Mouse (Mus musculus): ENCODE results near the gene Hmgb1. TPM values are rescaled to one million over a fixed set of nuclear protein-coding genes. Genes with fewer than 3 reads are reported as not detected.

The Hmgb1 gene
- polyA plus RNA-seq, 1 experiment from 2014 or later: 2,416 TPM

- DNase-seq (ENCODE audit: low spot score) (no peak), ATAC-seq (ENCODE audit: insufficient number of reproducible peaks, low FRiP score, low TSS enrichment, low read depth) (no peak)
- Histone ChIP-seq H3K27me3 (ENCODE audit: control insufficient read depth, insufficient read depth, low read length) (no peaks in the 10 kb centered on the region), H3K9ac (ENCODE audit: low read length) (no peak overlapping the region), H3K27ac (replicated peaks; ENCODE audit: low read depth, low read length) (no peak overlapping the region), H3K9me3 (ENCODE audit: control insufficient read depth, low read length) (no peaks in the 10 kb centered on the region), H3K36me3 (ENCODE audit: control insufficient read depth, insufficient read depth, low read length) (no peaks in the 10 kb centered on the region), H3K4me3 (ENCODE audit: low read depth, low read length) (no peak overlapping the region), H3K4me1 (ENCODE audit: control insufficient read depth, insufficient read depth, low read length) (no peaks in the 10 kb centered on the region), H3K4me2 (ENCODE audit: low read depth, severe bottlenecking) (no peak overlapping the region)
- 87% methylated on average over 2 of the region's 2 CpGs for WGBS
These were observed 16.2 kb downstream of the Hmgb1 start for GRCm38 (mm10) chr5:149168051-149168450.

GRCm38 (mm10) chr5:149166011-149166410 lies 18.3 kb downstream of the Hmgb1 start:
- H3K4me2 ChIP-seq (ENCODE audit: low read depth, severe bottlenecking): no peak overlapping the region
- 90% methylated on average over 10 of the region's 10 CpGs for WGBS

GRCm38 (mm10) chr5:149164881-149165280 lies 19.4 kb downstream of the Hmgb1 start:
- Histone ChIP-seq H3K27me3 (ENCODE audit: control insufficient read depth, insufficient read depth, low read length) (no peaks in the 10 kb centered on the region), H3K36me3 (ENCODE audit: control insufficient read depth, insufficient read depth, low read length) (no peaks in the 10 kb centered on the region), H3K4me1 (ENCODE audit: control insufficient read depth, insufficient read depth, low read length) (no peaks in the 10 kb centered on the region), H3K4me2 (ENCODE audit: low read depth, severe bottlenecking) (no peak overlapping the region), H3K4me3 (ENCODE audit: low read depth, low read length) (no peak overlapping the region), H3K27ac (replicated peaks; ENCODE audit: low read depth, low read length) (no peak overlapping the region), H3K9me3 (ENCODE audit: control insufficient read depth, low read length) (no peaks in the 10 kb centered on the region), H3K9ac (ENCODE audit: low read length) (no peak overlapping the region)
- DNase-seq (ENCODE audit: low spot score): no peak
- no peak for ATAC-seq (ENCODE audit: insufficient number of reproducible peaks, low FRiP score, low TSS enrichment, low read depth)
- WGBS: 64% methylated on average over 7 of the region's 7 CpGs

More at GRCm38 (mm10) chr5:149166011-149166410, 18.3 kb downstream of the Hmgb1 start:
- no peak overlapping the region for H3K27ac ChIP-seq (replicated peaks; ENCODE audit: low read depth, low read length)
- H3K9ac ChIP-seq (ENCODE audit: low read length): no peak overlapping the region
- DNase-seq (ENCODE audit: low spot score) (no peak), ATAC-seq (ENCODE audit: insufficient number of reproducible peaks, low FRiP score, low TSS enrichment, low read depth) (no peak)
- no peaks in the 10 kb centered on the region for H3K9me3 ChIP-seq (ENCODE audit: control insufficient read depth, low read length)
- H3K27me3 ChIP-seq (ENCODE audit: control insufficient read depth, insufficient read depth, low read length): no peaks in the 10 kb centered on the region
- no peaks in the 10 kb centered on the region for H3K4me1 ChIP-seq (ENCODE audit: control insufficient read depth, insufficient read depth, low read length)
- H3K4me3 ChIP-seq (ENCODE audit: low read depth, low read length): no peak overlapping the region
- no peaks in the 10 kb centered on the region for H3K36me3 ChIP-seq (ENCODE audit: control insufficient read depth, insufficient read depth, low read length)

- Histone ChIP-seq H3K9me3 (ENCODE audit: control insufficient read depth, low read length) (no peaks in the 10 kb centered on the region), H3K36me3 (ENCODE audit: control insufficient read depth, insufficient read depth, low read length) (no peaks in the 10 kb centered on the region), H3K27ac (replicated peaks; ENCODE audit: low read depth, low read length) (no peak overlapping the region), H3K4me1 (ENCODE audit: control insufficient read depth, insufficient read depth, low read length) (no peaks in the 10 kb centered on the region), H3K27me3 (ENCODE audit: control insufficient read depth, insufficient read depth, low read length) (no peaks in the 10 kb centered on the region), H3K4me2 (ENCODE audit: low read depth, severe bottlenecking) (no peak overlapping the region), H3K9ac (ENCODE audit: low read length) (no peak overlapping the region), H3K4me3 (ENCODE audit: low read depth, low read length) (no peak overlapping the region)
- 85% methylated on average over 7 of the region's 7 CpGs for WGBS
- ATAC-seq (ENCODE audit: insufficient number of reproducible peaks, low FRiP score, low TSS enrichment, low read depth) (no peak), DNase-seq (ENCODE audit: low spot score) (no peak)
These were observed 21.4 kb downstream of the Hmgb1 start for GRCm38 (mm10) chr5:149162890-149163289.

GRCm38 (mm10) chr5:149160469-149160868 lies 23.8 kb downstream of the Hmgb1 start:
- 85% methylated on average over 4 of the region's 4 CpGs for WGBS
- no peaks in the 10 kb centered on the region for H3K27me3 ChIP-seq (ENCODE audit: control insufficient read depth, insufficient read depth, low read length)
- ATAC-seq (ENCODE audit: insufficient number of reproducible peaks, low FRiP score, low TSS enrichment, low read depth): no peak

GRCm38 (mm10) chr5:149159021-149159420 lies 25.3 kb downstream of the Hmgb1 start:
- no peaks in the 10 kb centered on the region for H3K36me3 ChIP-seq (ENCODE audit: control insufficient read depth, insufficient read depth, low read length)
- H3K9me3 ChIP-seq (ENCODE audit: control insufficient read depth, low read length): no peaks in the 10 kb centered on the region
- H3K27me3 ChIP-seq (ENCODE audit: control insufficient read depth, insufficient read depth, low read length): no peaks in the 10 kb centered on the region
- no peak overlapping the region for H3K9ac ChIP-seq (ENCODE audit: low read length)
- H3K4me2 ChIP-seq (ENCODE audit: low read depth, severe bottlenecking): no peak overlapping the region
- ATAC-seq (ENCODE audit: insufficient number of reproducible peaks, low FRiP score, low TSS enrichment, low read depth) (no peak), DNase-seq (ENCODE audit: low spot score) (no peak)
- 90% methylated on average over 6 of the region's 6 CpGs for WGBS
- H3K27ac ChIP-seq (replicated peaks; ENCODE audit: low read depth, low read length): no peak overlapping the region
- no peak overlapping the region for H3K4me3 ChIP-seq (ENCODE audit: low read depth, low read length)
- no peaks in the 10 kb centered on the region for H3K4me1 ChIP-seq (ENCODE audit: control insufficient read depth, insufficient read depth, low read length)

More at GRCm38 (mm10) chr5:149160469-149160868, 23.8 kb downstream of the Hmgb1 start:
- no peaks in the 10 kb centered on the region for H3K36me3 ChIP-seq (ENCODE audit: control insufficient read depth, insufficient read depth, low read length)
- no peak overlapping the region for H3K9ac ChIP-seq (ENCODE audit: low read length)
- no peak overlapping the region for H3K4me2 ChIP-seq (ENCODE audit: low read depth, severe bottlenecking)
- H3K4me3 ChIP-seq (ENCODE audit: low read depth, low read length): no peak overlapping the region
- H3K27ac ChIP-seq (replicated peaks; ENCODE audit: low read depth, low read length): no peak overlapping the region
- H3K4me1 ChIP-seq (ENCODE audit: control insufficient read depth, insufficient read depth, low read length): no peaks in the 10 kb centered on the region
- no peak for DNase-seq (ENCODE audit: low spot score)
- H3K9me3 ChIP-seq (ENCODE audit: control insufficient read depth, low read length): no peaks in the 10 kb centered on the region

- H3K4me1 ChIP-seq (ENCODE audit: control insufficient read depth, insufficient read depth, low read length): 0 out of 2 replicates have a peak, but pooled peaks cover 2% of the 10 kb centered on the region
- H3K4me3 ChIP-seq (ENCODE audit: low read depth, low read length): no peak overlapping the region
- H3K27ac ChIP-seq (replicated peaks; ENCODE audit: low read depth, low read length): no peak overlapping the region
- WGBS: 92% methylated on average over 18 of the region's 18 CpGs
- no peaks in the 10 kb centered on the region for H3K27me3 ChIP-seq (ENCODE audit: control insufficient read depth, insufficient read depth, low read length)
- H3K9ac ChIP-seq (ENCODE audit: low read length): no peak overlapping the region
- no peak for DNase-seq (ENCODE audit: low spot score)
- no peaks in the 10 kb centered on the region for H3K9me3 ChIP-seq (ENCODE audit: control insufficient read depth, low read length)
- no peak overlapping the region for H3K4me2 ChIP-seq (ENCODE audit: low read depth, severe bottlenecking)
- ATAC-seq (ENCODE audit: insufficient number of reproducible peaks, low FRiP score, low TSS enrichment, low read depth): no peak
- no peaks in the 10 kb centered on the region for H3K36me3 ChIP-seq (ENCODE audit: control insufficient read depth, insufficient read depth, low read length)
These were observed 27.3 kb downstream of the Hmgb1 start for GRCm38 (mm10) chr5:149156886-149157563.

- Histone ChIP-seq H3K36me3 (ENCODE audit: control insufficient read depth, insufficient read depth, low read length) (no peaks in the 10 kb centered on the region), H3K27me3 (ENCODE audit: control insufficient read depth, insufficient read depth, low read length) (no peaks in the 10 kb centered on the region), H3K4me3 (ENCODE audit: low read depth, low read length) (no peak overlapping the region), H3K4me2 (ENCODE audit: low read depth, severe bottlenecking) (no peak overlapping the region), H3K9ac (ENCODE audit: low read length) (0 out of 2 replicates have a peak overlapping the region, but pooled peaks have one; percentile 14), H3K9me3 (ENCODE audit: control insufficient read depth, low read length) (no peaks in the 10 kb centered on the region), H3K4me1 (ENCODE audit: control insufficient read depth, insufficient read depth, low read length) (0 out of 2 replicates have a peak, but pooled peaks cover 2% of the 10 kb centered on the region), H3K27ac (replicated peaks; ENCODE audit: low read depth, low read length) (no peak overlapping the region)
- DNase-seq (ENCODE audit: low spot score) (no peak), ATAC-seq (ENCODE audit: insufficient number of reproducible peaks, low FRiP score, low TSS enrichment, low read depth) (no peak)
- WGBS: 77% methylated on average over 12 of the region's 12 CpGs
These were observed 31.5 kb downstream of the Hmgb1 start for GRCm38 (mm10) chr5:149152774-149153155.

Measured in limb, embryonic 11.5 days (tissue).